Mouse (Mus musculus) effector memory CD4-positive, alpha-beta T cell, adult 7 months (primary cell): ENCODE results near the gene Chek2. TPM values are rescaled to one million over a fixed set of nuclear protein-coding genes. Genes with fewer than 3 reads are reported as not detected.

Experiments used
- polyA plus RNA-seq: library from polyadenylated mRNA; unstranded; fragments of 100-300 nt; shearing (Covaris generic); gene quantifications from one replicate; pipeline ENCODE4 v1.2.1, GENCODE M21; 2017

The Chek2 gene
- polyA plus RNA-seq, result 3.2 TPM

GRCm38 (mm10) chr5:110839678-110840365 lies at the start of gene Chek2, which contains the start of gene Hscb:
TSS of gene Chek2 (plus strand) at chr5:110839979.
TSS of gene Hscb (minus strand) at chr5:110839777.

GRCm38 (mm10) chr5:110809667-110810325 lies 30.0 kb upstream of the Chek2 start, which contains the start of gene Ulk1:
TSS of gene Ulk1 (minus strand) at chr5:110810097.

GRCm38 (mm10) chr5:110879584-110880374 lies 40.0 kb downstream of the Chek2 start, which contains the start of gene Ttc28:
TSS of gene Ttc28 (plus strand) at chr5:110879803.

Other genes starting within 250 kb of the Chek2 start
- gene Noc4l, start 186.6 kb upstream of the Chek2 start, polyA plus RNA-seq, result 42.6 TPM
- gene Ddx51, start 186.5 kb upstream of the Chek2 start, polyA plus RNA-seq, result 47.4 TPM
- 46.4 TPM for gene Ep400, start 69.3 kb upstream of the Chek2 start, polyA plus RNA-seq
- 30.8 TPM for gene Pus1, start 59.3 kb upstream of the Chek2 start, polyA plus RNA-seq
- gene Ulk1, start 29.9 kb upstream of the Chek2 start, polyA plus RNA-seq, result 98.3 TPM
- 16.4 TPM for gene Hscb, start 202 bp upstream of the Chek2 start, polyA plus RNA-seq
- 2.1 TPM for gene Ttc28, start 39.8 kb downstream of the Chek2 start, polyA plus RNA-seq